Mouse (Mus musculus): ENCODE measurements at regions not wholly inside any gene's neighbourhood (a gene's known extent, or its start where the extent isn't known, plus 50 kb on each side); places are given as distances from the start of the nearest gene placed in this dataset.

DNA sequence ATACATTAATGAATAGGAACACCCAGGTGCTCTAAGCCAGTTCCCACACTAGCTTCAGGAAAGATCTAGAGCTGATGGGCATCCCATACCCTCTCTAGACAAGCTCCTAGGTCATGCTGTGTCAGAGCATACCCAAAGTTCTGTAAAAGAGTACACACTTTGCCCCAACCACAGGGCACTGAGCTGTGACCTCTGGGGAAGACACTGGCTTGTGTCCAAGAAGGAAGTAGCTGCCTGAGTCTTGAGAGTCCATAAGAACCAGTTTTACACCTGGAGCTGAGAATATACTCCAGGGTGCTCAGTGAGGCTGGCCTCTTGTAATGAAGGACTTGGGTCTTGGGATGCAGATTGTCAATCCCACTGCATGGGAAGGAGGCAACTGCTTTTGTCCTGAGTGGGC is 211.4 kb downstream of the Bcl2l11 start:
- Histone ChIP-seq H3K4me3 (ENCODE audit: insufficient read depth, low read depth, low read length) (no peak overlapping the region), H3K36me3 (ENCODE audit: control insufficient read depth, insufficient read depth, low read length) (no peaks in the 10 kb centered on the region), H3K4me1 (ENCODE audit: control insufficient read depth, insufficient read depth, low read length) (peaks cover 9% of the 10 kb centered on the region), H3K79me2 (ENCODE audit: control insufficient read depth, insufficient read depth, low read length) (no peaks in the 10 kb centered on the region), H3K27ac (replicated peaks; ENCODE audit: insufficient read depth, low read depth, low read length) (no peak overlapping the region), H3K27me3 (ENCODE audit: control insufficient read depth, insufficient read depth, low read length) (no peaks in the 10 kb centered on the region), H3K9ac (ENCODE audit: low read depth, low read length) (no peak overlapping the region)
- TF ChIP-seq CTCF (IDR thresholded peaks at IDR 0.05; ENCODE audit: low read depth, low read length) (no peak), POLR2A (IDR thresholded peaks at IDR 0.05; ENCODE audit: extremely low read depth, insufficient read depth, low read length) (no peak)
- DNase-seq (ENCODE audit: extremely low read depth, low read depth, low spot score), result peak; percentile 12

DNA sequence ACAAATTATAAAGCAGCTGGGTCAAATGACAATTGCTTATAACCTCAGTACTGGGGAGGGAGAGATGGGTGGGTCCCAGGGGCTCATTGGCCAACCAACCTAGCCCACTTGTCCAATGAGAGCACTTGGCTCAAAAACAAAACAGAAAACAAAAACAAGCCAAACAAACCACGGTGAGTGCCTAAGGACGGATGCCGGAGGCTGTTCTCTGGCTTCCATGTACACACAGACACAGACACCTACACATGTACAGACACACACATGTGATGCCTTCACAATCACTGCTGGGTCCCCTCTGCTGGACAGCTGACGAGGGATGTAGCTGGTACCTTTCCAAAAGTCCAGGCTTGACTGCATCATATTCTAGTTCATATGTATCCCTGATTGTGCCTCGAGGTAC is 212.0 kb downstream of the Bcl2l11 start:
- no peak overlapping the region for H3K27ac ChIP-seq (replicated peaks; ENCODE audit: insufficient read depth, low read depth, low read length)
- H3K9ac ChIP-seq (ENCODE audit: low read depth, low read length), result no peak overlapping the region
- H3K79me2 ChIP-seq (ENCODE audit: control insufficient read depth, insufficient read depth, low read length), result no peaks in the 10 kb centered on the region
- no peak for TF ChIP-seq POLR2A (IDR thresholded peaks at IDR 0.05; ENCODE audit: extremely low read depth, insufficient read depth, low read length)
- no peak for TF ChIP-seq CTCF (IDR thresholded peaks at IDR 0.05; ENCODE audit: low read depth, low read length)
- 90% methylated on average over 5 of the region's 5 CpGs for WGBS
- DNase-seq (ENCODE audit: extremely low read depth, low read depth, low spot score), result no peak
- peaks cover 9% of the 10 kb centered on the region for H3K4me1 ChIP-seq (ENCODE audit: control insufficient read depth, insufficient read depth, low read length)
- no peaks in the 10 kb centered on the region for H3K27me3 ChIP-seq (ENCODE audit: control insufficient read depth, insufficient read depth, low read length)
- H3K36me3 ChIP-seq (ENCODE audit: control insufficient read depth, insufficient read depth, low read length), result no peaks in the 10 kb centered on the region
- no peak overlapping the region for H3K4me3 ChIP-seq (ENCODE audit: insufficient read depth, low read depth, low read length)

DNA sequence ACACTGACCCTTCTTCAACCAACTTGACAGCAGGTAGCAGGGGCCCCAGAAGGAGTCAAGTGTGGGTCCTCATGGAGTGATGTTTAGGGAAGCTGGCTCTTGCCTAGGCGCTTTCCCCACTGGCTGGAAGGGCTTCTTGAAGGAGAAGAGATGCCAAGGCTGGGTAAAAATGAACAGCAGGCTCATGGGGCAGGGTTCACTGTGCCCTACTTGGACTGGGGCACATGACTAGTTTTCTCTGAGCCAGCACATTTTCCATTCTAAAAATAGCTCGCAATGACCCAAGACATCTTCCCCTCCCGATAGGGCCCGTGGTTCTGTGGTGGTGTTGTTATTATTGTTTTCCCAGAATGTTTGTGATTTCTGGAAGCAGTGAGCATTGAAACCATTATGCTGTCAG is 212.6 kb downstream of the Bcl2l11 start:
- WGBS, result 59% methylated on average over 4 of the region's 4 CpGs

DNA sequence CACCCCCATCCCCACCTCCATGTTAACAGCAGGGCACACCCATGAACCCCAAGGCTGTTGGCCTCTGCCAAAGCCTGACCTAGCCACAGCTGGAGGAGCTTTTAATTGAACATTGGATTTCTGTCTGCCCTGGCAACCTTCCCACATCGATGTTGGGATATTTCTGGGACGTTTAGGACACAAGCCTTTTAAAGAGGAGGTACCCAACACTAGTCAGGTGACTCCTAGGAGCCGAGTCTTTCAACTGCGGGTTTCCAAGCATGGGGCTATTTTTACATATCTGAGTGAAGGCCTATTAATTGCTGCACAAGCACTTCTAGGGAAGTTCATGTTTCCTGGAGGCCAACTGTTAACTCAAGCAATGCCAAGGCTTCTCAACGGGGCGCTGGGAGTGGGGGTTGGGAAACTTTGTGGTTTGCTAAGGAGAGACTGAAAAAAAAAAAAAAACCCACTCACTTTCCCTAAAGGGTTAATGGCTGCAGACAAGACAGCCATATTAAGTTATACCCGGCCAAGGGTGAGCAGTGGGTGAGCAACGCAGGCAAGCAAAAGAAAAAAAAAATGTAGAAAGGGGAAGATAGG is 213.3 kb downstream of the Bcl2l11 start:
- DNase-seq (ENCODE audit: extremely low read depth, low read depth, low spot score), result peak; percentile 56
- peaks cover 9% of the 10 kb centered on the region for H3K4me1 ChIP-seq (ENCODE audit: control insufficient read depth, insufficient read depth, low read length)
- H3K79me2 ChIP-seq (ENCODE audit: control insufficient read depth, insufficient read depth, low read length), result no peaks in the 10 kb centered on the region
- 30% methylated on average over 8 of the region's 8 CpGs for WGBS
- H3K27me3 ChIP-seq (ENCODE audit: control insufficient read depth, insufficient read depth, low read length), result no peaks in the 10 kb centered on the region
- H3K9ac ChIP-seq (ENCODE audit: low read depth, low read length), result no peak overlapping the region
- 0 out of 2 replicates have a peak overlapping the region, but pooled peaks have one; percentile 3 for H3K27ac ChIP-seq (replicated peaks; ENCODE audit: insufficient read depth, low read depth, low read length)
- no peaks in the 10 kb centered on the region for H3K36me3 ChIP-seq (ENCODE audit: control insufficient read depth, insufficient read depth, low read length)
- H3K4me3 ChIP-seq (ENCODE audit: insufficient read depth, low read depth, low read length), result no peak overlapping the region
- TF ChIP-seq POLR2A (IDR thresholded peaks at IDR 0.05; ENCODE audit: extremely low read depth, insufficient read depth, low read length) (no peak), CTCF (IDR thresholded peaks at IDR 0.05; ENCODE audit: low read depth, low read length) (no peak)

More for the DNA sequence above, 212.6 kb downstream of the Bcl2l11 start:
- peaks cover 9% of the 10 kb centered on the region for H3K4me1 ChIP-seq (ENCODE audit: control insufficient read depth, insufficient read depth, low read length)
- H3K27me3 ChIP-seq (ENCODE audit: control insufficient read depth, insufficient read depth, low read length), result no peaks in the 10 kb centered on the region
- no peak overlapping the region for H3K4me3 ChIP-seq (ENCODE audit: insufficient read depth, low read depth, low read length)
- H3K79me2 ChIP-seq (ENCODE audit: control insufficient read depth, insufficient read depth, low read length), result no peaks in the 10 kb centered on the region
- no peaks in the 10 kb centered on the region for H3K36me3 ChIP-seq (ENCODE audit: control insufficient read depth, insufficient read depth, low read length)
- H3K9ac ChIP-seq (ENCODE audit: low read depth, low read length), result no peak overlapping the region
- no peak for TF ChIP-seq POLR2A (IDR thresholded peaks at IDR 0.05; ENCODE audit: extremely low read depth, insufficient read depth, low read length)
- no peak for TF ChIP-seq CTCF (IDR thresholded peaks at IDR 0.05; ENCODE audit: low read depth, low read length)
- peak; percentile 30 for DNase-seq (ENCODE audit: extremely low read depth, low read depth, low spot score)
- no peak overlapping the region for H3K27ac ChIP-seq (replicated peaks; ENCODE audit: insufficient read depth, low read depth, low read length)

DNA sequence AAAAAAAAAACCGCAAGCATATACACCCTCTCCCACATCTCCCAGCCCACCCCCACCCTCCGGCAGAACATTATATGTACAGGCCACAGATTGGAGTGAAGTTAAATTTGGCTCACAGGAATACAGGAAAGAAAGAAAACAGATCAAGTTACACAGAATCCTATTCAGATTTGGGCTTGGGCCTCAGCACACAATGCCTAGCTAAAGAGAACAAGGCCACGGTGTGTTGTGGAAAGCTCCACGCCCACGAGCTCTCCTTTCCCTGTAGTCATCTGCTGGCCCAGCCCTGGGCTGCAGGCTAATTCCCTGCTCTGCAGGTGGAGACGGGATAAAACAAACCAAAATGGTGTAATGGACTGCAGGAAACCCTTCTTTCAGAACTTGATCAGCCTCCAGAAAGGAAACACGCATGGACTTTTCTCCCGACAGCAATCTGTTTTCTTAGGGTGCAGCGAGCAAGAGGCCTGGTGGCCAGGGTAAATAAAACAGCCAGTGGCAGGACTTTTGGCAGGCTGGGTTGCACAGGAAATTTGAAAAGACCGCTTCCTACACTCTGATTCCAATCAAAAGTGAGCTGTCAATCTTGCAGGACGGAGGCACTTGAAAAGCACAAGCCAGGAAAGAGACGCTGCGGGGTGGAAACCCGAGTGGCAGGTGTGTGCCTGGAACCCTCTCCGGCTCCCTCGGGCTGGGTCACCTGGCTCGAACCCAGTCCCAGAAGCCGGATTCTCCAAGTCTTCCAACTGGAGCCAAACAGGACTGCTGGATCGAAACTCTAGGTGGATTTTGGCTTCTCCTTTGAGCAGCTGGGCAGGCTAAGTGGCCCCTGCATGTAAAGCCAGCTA is 214.0 kb downstream of the Bcl2l11 start:
- TF ChIP-seq CTCF (IDR thresholded peaks at IDR 0.05; ENCODE audit: low read depth, low read length) (0 out of 2 replicates have a peak, but pooled peaks have one; percentile 7), POLR2A (IDR thresholded peaks at IDR 0.05; ENCODE audit: extremely low read depth, insufficient read depth, low read length) (no peak)
- peak; percentile 72 for DNase-seq (ENCODE audit: extremely low read depth, low read depth, low spot score)
- 32% methylated on average over 19 of the region's 19 CpGs for WGBS
- H3K4me1 ChIP-seq (ENCODE audit: control insufficient read depth, insufficient read depth, low read length), result peaks cover 9% of the 10 kb centered on the region
- no peak overlapping the region for H3K4me3 ChIP-seq (ENCODE audit: insufficient read depth, low read depth, low read length)
- no peaks in the 10 kb centered on the region for H3K27me3 ChIP-seq (ENCODE audit: control insufficient read depth, insufficient read depth, low read length)
- H3K27ac ChIP-seq (replicated peaks; ENCODE audit: insufficient read depth, low read depth, low read length), result peak overlapping the region; percentile 3
- H3K36me3 ChIP-seq (ENCODE audit: control insufficient read depth, insufficient read depth, low read length), result no peaks in the 10 kb centered on the region
- H3K9ac ChIP-seq (ENCODE audit: low read depth, low read length), result no peak overlapping the region
- no peaks in the 10 kb centered on the region for H3K79me2 ChIP-seq (ENCODE audit: control insufficient read depth, insufficient read depth, low read length)
